Mouse (Mus musculus): ENCODE measurements around the gene Scn3a.
A peak's percentile ranks its signal among the peaks of the same experiment; 100 is the strongest.

The Scn3a gene

GRCm38 (mm10) chr2:65566793-65567787 is at the start of gene Scn3a:
TSS of gene Scn3a (minus strand) at chr2:65567627.
- peak; percentile 5 to 6 for DNase-seq (ENCODE audit: low spot score in 2 of 2)

DNA sequence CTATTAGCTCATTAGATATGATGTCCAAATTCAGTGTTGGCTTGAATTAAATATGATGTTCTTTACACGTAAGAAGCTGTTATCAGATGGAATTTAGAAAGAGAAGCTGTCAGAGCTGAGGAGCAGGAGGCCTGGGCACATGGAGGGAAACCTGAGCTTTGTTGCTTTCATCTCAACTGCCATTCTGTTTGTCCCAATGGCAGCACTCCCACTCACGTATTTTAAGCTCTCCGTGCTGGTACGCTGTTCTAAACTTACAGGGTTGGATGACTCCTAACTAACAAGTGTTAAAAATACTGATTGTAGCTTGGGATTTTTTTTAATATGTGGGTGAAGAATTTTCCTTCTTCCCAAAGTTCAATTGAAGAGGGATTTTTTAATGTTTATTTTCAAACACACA is 44.5 kb upstream of the Scn3a start:
- DNase-seq (ENCODE audit: low spot score in 2 of 2): no peak

DNA sequence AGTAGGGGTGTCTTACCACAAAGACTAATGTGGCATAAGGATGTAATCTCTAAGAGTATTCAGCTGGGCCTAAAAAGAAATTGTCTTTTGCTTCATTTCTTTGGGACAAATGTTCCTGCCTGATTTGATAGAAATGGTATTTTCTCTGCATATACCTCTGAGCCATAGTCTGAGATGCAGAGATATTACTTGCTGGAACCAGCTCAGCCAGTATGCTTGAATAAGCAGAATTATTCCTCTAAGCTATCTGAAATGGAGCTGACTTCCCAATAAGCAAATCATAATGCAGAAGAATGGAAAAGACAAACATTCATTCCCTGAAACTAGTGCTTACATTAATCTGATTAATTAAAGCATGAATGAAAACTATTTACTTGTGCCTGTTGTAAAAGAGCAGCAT is 40.4 kb upstream of the Scn3a start:
- no peak for DNase-seq (ENCODE audit: low spot score in 2 of 2)

DNA sequence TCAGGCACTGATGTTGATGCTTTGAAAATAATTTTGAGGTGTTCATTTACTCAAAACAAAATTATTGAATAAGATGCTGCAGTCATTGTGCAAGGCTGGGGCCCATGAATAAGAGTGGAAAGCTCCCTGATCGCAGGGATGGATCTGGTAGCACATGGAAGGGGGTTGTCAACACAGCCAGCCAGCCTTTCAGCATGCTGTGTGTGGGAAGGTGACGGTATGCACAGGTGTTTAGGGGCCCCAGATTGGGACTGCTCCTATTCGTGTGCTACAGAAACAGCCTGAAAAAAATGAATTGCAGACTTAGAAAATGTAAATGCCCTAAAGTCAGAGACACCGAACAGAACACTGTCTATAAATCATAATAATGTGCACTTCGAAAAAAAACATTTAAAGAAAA is 20.3 kb upstream of the Scn3a start:
- DNase-seq (ENCODE audit: low spot score in 2 of 2): no peak

- no peak for DNase-seq (ENCODE audit: low spot score in 2 of 2)
Observed at GRCm38 (mm10) chr2:65567925-65568324, 498 bp upstream of the Scn3a start.

GRCm38 (mm10) chr2:65563898-65564297 is 3.5 kb downstream of the Scn3a start:
- no peak for DNase-seq (ENCODE audit: low spot score in 2 of 2)

GRCm38 (mm10) chr2:65557719-65558118 is 9.7 kb downstream of the Scn3a start:
- no peak for DNase-seq (ENCODE audit: low spot score in 2 of 2)

DNA sequence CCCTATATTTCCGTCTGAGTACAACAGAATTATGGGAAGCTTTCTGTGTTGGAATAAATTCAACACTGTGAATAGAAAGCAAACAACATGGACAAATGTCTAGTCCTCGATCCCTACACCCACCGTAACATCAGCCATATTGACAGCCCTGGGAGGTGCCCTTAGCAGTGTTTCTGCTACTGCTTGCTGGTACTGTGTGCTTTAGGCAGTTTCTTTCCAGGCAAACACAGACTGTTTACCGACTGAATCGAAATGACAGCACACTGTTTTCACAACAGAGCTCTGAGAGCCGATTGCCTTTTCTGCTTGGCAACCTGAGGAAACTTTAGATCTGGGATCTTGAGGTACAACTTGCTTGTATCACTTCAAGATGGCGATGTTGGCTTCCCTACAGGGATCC is 12.8 kb downstream of the Scn3a start:
- no peak for DNase-seq (ENCODE audit: low spot score in 2 of 2)

- no peak for DNase-seq (ENCODE audit: low spot score in 2 of 2)
Observed at GRCm38 (mm10) chr2:65553473-65553872, 14.0 kb downstream of the Scn3a start.

DNA sequence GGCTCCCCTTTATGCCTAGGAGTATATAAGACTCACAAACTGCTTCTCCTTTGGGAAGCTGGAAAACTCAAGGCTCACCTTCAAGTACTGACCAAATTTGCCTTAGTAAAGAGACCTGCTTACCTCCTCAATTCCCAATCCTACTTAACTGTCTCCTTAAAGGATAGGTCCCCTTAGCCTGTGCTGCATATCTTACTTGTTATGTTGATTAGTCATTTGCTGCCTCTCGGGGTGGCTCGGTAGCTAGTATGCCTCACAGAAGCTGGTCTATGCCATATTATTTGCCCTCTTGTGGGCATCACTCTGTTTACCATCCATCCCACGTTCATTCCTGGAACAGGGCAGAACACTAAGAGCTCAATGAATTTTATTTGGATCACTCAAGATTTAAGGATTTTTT is 14.7 kb downstream of the Scn3a start:
- no peak for DNase-seq (ENCODE audit: low spot score in 2 of 2)

DNA sequence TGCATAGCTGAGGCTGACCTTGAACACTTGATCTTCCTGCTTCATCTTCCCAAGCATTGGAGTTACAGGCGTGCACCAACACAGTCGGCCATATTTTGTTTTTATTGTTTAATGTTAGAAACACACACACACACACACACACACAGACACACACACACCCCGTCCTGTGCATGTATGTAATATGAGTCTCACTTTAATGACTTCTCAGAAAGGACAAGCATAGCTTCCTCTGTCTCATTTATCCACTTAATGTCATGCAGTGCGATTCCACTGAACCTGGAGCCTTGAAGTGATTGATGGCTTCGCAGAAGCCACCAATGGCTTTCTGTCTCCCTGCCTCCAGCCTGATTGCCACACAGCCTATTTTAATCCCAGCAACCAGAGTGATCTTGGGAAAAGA is 15.2 kb downstream of the Scn3a start:
- DNase-seq (ENCODE audit: low spot score in 2 of 2): no peak

- no peak for DNase-seq (ENCODE audit: low spot score in 2 of 2)
Observed at GRCm38 (mm10) chr2:65551736-65552135, 15.7 kb downstream of the Scn3a start.

- no peak for DNase-seq (ENCODE audit: low spot score in 2 of 2)
Observed at GRCm38 (mm10) chr2:65550564-65550963, 16.9 kb downstream of the Scn3a start.

- no peak for DNase-seq (ENCODE audit: low spot score in 2 of 2)
Observed at GRCm38 (mm10) chr2:65548665-65549064, 18.8 kb downstream of the Scn3a start.

DNA sequence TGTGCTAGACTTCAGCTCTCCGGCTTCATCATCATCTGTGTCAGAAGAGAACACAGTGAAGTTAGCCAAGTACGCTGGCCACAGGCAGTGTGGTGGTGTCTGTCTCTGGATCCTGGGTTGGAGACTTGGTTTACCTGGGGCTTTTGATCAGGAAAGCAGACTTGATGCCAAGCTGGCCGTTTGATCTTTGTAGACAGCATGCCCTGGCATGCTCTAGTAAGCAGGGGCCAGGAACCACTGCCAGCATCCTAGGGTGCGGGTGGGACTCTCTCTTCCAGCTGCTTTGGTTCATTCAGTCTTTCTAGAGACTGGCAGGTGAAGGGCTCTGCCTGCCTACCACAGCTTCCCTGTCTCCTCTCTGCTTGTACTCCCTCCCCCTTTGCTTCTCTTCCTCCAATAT is 20.1 kb downstream of the Scn3a start:
- DNase-seq (ENCODE audit: low spot score in 2 of 2): no peak

DNA sequence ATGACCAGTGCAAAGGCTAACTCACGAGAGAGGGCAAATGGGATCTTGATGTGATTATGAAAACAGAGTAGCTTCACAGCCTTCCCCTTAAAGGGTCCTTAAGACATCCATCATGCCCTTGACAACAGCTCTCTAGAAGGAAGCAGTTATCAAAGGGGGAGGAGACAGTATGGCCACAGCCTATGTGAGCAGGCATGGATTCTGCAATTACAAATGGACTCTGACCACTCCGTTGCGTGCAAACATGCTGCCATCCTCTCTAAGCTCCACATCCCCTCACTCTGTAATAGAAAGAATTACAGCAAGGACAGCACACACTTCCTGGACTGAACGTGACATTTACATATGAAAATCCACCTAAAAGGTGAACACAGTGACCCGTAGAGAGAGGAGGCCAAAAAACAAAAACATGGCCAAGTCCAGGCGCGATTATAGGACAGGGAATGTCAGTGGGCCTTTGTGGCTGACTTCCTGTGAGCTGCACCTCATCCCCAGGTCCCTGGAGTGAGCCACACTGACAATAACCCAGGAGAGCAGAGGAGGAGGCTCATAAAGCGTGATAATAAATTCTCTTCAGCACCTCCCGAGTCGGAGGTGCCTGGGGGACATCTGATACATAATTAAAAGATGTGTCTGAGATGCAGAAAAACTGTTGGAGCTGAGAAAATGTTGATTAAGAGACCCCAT is 24.4 kb downstream of the Scn3a start:
- DNase-seq (ENCODE audit: low spot score in 2 of 2): no peak

DNA sequence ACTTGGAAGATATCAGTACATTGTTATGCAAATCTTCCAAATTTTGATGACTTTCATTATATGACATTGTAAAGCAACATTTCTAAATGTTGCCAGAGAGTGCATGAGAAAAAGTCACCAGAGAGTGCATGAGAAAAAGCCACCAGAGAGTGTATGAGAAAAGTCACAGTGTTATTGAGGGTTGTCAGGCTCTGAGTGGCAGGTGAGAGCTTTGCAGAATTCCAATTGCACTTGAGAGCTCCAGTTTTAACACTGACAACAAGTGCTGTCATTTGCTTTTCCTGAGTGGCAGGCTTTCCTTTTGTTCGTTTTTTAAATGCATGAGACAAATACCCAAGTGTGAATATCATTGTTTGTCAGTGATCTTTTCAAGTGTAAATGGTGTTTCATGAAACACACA is 25.6 kb downstream of the Scn3a start:
- DNase-seq (ENCODE audit: low spot score in 2 of 2): no peak

GRCm38 (mm10) chr2:65538436-65538835 is 29.0 kb downstream of the Scn3a start:
- DNase-seq (ENCODE audit: low spot score in 2 of 2): no peak

DNA sequence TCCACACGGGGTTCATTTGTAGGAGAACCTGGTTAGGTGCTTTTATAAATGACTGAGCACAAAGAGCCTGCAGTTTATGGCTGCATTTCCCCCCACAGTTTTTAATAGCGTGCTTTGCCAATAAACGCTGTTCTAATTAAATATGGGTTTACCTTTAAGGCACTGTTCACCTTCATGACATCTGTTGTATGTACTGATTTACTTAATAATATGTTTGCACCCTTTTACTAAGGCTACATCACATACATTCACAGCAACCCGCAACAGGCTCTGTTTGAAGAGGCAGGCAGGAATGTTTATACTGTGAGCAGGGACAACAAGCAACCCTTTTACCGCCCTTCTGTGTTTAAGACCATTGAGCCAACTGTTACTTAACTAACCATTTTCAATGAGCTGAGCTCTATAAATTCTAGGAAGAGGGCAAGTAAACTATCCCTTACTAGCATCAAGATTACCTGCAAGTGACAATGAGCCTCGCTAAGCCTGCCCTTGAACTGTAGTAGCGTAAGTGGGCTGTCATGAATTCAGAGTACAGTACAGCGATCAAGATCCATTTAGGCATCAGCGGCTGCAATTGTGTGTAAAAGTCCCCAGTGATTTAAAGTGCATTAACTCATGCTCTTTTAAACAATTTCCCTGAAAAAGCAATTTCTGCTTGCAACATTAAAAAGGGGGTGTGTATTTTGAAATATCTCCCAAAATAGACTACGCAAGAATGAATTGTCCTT is 35.1 kb downstream of the Scn3a start:
- no peak for DNase-seq (ENCODE audit: low spot score in 2 of 2)

GRCm38 (mm10) chr2:65529148-65529547 is 38.3 kb downstream of the Scn3a start:
- no peak for DNase-seq (ENCODE audit: low spot score in 2 of 2)

GRCm38 (mm10) chr2:65516703-65517102 is 50.7 kb downstream of the Scn3a start:
- no peak for DNase-seq (ENCODE audit: low spot score in 2 of 2)

GRCm38 (mm10) chr2:65508217-65508616 is 59.2 kb downstream of the Scn3a start:
- no peak for DNase-seq (ENCODE audit: low spot score in 2 of 2)
